Mouse (Mus musculus): ENCODE data around the gene Tmem258.

GRCm38 (mm10) chr19:10232327-10233017 is 28.7 kb downstream of the Tmem258 start:
- no peak for TF ChIP-seq MAFK (IDR thresholded peaks at IDR 0.05; ENCODE audit: insufficient read depth, low read depth, low read length)
- no peak for TF ChIP-seq ZC3H11A (IDR thresholded peaks at IDR 0.05; ENCODE audit: borderline replicate concordance, low read depth, low read length)
- TF ChIP-seq CHD2 (IDR thresholded peaks at IDR 0.05; ENCODE audit: low read depth, low read length) = no peak

All from ES-E14 (cell line).